Mouse (Mus musculus): ENCODE measurements at regions not wholly inside any gene's neighbourhood (a gene's known extent, or its start where the extent isn't known, plus 50 kb on each side); places are given as distances from the start of the nearest gene placed in this dataset.

DNA sequence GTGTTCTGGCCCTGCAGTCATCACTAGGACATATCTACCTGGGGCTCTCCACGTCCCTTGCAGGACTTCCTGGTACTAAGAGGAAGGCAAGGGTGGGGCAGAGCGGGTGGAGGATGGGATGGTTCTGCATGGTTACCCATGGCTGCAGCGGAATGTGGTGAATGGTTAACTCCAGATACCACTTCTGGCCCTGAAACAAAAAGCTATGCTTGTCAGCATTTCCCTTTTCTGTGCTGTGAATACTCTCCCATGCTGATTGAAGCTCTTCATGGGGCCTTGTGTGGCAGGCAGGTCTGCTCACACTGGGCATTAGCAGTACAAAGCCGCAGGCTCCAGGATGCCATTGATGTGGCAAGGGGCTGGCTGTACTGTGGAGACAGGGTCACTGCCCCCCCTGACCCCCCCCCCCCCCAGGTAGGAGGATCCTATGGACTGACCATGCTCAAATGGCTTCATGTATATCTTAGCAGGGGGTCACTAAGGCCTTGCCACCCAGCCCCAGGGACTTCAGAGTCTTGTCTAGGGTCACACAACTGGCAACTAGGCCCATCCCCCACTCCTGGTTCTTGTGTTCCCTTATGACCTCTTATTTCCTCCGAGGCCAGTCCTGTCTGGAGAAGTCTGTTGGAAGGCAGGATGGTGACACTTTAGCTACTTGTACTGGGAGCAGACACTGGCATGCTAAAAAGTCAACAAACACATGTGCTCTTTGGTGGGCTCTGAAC is 120.0 kb upstream of the Id2 start:
- DNase-seq (ENCODE audit: extremely low spot score in 1 of 2, low spot score in 1 of 2): no peak

DNA sequence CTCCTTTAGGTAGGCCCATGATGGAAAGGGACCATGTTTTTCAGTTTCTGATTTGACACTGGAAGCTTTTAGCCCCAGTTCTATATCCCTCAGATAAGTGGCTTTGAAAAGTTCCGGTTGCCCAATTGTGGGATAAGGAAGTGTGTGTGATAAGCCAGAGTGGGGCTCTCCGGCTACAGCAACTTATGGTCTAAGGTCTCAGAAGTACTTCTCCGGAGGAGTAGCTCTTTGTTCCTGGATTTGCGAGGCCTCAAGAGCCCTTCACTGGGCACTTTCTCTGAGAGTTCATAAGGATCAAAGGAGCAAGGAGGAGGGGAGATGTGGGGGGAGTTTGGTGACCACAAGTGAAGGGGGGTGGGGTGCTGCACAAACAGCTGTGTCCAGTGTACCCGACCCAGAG is 118.3 kb upstream of the Id2 start:
- no peak for DNase-seq (ENCODE audit: extremely low spot score in 1 of 2, low spot score in 1 of 2)

DNA sequence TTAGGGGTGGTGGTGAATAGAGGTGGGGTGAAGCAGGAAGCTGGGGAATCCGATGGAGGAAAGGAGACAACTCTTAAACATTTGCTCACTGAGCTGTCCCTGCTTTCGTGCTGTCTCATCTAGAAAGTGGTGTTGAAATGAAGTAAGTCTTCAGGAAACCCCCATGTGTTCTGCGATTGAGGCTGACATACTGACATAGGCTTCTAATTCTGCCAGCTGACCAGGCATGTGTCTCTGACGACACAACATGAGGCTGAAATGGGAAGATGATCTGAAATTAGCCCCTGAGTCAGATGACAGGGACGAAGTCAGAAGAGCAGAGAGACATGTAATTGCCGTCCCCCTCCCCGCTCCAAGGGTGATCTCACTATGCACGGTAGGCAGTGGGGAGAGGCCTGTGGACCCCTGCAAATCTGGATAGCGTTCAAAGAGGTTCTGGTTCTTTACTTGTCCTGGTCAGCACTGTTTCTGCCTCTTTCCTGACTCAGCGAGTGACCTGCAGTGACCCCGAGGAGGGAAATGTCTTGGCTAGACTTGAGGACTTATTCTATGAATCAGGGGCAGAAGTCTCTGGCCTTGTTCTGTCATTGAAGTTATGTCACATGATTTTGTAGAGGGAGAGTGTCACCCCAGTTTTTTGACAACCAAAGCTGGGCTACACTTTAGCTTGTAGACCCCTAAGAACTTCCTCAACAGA is 117.0 kb upstream of the Id2 start:
- no peak for DNase-seq (ENCODE audit: extremely low spot score in 1 of 2, low spot score in 1 of 2)

DNA sequence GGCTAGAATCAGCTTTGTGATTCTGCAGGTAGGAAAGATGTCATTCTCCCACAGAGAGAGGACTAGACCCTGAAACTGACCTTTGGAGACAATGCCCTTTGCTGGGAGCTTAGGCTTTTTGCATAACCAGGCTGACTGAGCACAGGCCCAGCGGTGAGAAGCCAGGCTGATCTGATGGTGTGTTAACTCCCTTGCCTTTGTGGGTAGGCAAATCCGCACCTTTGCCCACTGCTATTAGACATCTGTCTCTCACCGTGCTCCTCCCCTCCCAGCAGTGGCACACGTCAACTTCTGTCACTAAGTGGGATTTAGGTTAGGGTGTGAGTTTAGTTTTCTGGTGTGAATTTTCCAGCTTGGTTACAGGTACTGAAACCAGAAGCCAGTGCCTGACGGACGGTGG is 114.4 kb upstream of the Id2 start:
- no peak for DNase-seq (ENCODE audit: extremely low spot score in 1 of 2, low spot score in 1 of 2)

DNA sequence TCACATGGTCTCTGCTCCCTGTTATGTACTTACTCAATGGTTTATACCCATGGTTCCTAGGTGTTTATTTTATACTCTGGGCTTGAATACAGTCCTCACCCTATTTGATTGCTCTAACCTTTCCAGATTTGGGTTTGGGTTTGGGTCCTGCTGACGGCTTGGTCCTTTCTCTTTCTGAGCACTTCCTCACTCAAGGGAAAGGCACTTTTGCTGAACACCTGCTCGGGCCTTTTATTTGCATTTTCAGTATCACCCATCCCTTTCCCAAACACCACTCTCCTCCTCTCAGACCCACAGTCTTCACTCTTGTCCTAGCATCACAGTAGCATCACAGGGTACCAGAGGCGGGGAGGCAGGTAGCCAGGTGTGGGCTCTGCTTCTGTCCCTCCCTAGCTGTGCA is 113.7 kb upstream of the Id2 start:
- no peak for DNase-seq (ENCODE audit: extremely low spot score in 1 of 2, low spot score in 1 of 2)

DNA sequence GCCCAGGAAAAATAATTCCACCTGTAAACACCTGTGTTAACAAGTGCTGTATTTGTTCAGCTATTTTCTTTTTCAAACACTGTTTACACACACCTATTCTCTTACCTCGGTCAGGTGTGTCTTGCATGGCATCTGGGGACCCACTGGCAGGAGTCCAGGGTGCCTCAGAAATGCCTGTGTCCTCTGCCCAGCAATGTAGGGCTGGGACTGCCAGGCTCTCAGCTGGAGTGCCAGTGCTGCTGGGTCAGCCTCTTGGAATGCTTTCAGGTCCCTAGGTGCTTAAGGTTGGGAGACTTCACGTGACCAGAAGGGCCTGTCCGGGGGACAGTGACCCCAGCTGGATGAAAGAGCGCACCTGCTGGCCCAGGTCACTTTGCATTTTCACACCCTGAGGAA is 112.4 kb upstream of the Id2 start:
- no peak for DNase-seq (ENCODE audit: extremely low spot score in 1 of 2, low spot score in 1 of 2)

DNA sequence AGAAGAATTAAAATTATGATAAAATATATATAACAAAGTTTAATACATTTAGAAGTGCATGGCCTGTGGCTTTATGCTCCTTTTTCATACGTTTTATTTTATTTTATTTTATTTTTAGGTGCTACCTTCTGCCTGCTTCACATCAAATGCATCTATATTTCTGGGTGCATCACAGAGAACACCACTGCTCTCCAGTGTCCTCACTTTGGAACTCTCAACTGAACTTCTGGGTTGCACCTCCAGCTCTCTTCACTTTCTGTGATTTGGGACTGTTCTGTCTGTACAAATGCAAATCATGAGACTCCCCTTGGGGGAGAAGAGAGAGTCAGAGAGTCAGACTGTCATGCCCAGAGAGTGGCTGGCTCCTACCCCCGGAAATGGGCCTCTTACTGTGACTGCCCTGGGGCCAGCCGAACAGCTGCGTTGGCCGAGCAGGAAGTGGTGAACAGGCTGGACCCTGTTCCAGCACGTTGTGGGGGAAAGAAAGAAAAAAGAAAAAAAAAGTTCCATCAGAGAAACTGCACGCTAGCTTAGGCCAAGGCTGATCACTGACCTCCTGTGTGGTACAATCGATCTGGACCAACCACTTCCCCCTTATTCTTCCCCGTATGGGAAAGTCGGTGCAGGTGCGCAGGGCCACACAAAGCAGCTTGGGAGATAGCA is 111.9 kb upstream of the Id2 start:
- no peak for DNase-seq (ENCODE audit: extremely low spot score in 1 of 2, low spot score in 1 of 2)

DNA sequence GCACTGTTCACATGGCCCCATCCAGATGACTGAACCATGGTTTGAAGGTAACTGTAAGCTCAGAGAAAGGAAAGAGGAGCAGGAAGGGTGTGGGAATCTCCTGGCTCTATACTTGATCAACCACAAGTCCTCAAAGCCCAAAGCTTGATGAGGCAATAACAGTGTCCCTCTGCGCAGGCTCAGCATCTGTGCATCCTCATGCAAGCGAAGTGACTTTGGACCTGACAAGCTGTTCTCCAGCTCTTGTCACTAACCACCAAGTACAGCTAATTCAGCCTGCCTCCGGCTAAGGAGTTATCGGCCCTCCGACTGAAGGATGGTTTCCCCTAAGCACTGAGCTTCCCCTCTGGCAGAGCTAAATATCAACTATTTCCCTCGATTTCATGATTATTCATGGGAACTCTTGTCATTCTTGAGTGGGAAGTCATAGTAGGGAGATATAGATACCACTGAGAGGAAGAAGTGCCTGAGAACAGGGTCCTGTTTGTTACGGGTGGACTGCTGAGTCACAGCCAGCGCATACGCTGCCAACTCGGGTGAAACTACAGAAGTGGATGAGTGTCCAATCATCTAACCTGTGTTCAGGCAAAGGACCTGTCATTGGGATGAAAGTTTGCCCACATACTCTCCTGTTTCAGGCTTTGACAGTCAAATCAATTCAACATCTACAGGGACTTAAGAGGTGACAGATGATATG is 106.6 kb upstream of the Id2 start:
- DNase-seq (ENCODE audit: extremely low spot score in 1 of 2, low spot score in 1 of 2): no peak

DNA sequence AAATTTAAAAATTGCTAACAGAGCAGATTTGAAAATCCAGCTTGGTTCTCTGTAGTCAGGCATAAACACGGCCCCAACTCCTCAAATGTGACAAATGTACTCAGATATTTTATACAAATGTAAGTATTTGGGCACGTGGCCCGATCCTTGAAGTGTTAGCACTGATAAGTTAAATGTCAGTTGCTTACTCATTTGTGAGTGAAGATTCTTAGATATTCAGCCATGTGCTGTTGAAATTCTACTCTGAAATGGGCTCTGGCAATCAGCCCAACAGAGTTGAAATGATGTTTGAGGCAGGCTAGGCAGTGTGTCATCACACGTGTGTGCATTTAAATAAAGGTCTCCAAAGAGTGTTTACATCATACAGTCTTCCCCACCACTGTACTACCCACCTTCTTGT is 103.2 kb upstream of the Id2 start:
- DNase-seq (ENCODE audit: extremely low spot score in 1 of 2, low spot score in 1 of 2): no peak

DNA sequence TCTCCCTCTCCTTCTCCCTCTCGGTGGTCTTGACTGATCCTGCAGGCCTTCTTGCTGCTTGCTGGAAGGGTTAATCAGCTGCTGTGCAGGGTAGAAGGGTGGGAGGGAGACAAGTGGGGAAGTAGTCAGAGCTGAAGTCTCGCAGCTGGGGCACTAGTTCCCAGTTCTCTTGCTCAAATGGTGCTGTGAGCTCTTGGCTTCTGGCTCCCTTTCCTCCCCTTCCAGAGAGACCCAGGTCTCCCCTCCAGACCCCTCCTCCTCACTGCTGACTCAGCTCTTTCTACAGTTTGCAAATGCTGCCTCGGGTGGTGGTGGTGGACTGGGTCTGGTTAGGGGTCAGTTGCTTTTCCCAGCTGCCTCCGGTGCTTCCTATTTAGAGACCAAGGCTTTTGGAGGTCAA is 100.8 kb upstream of the Id2 start:
- no peak for DNase-seq (ENCODE audit: extremely low spot score in 1 of 2, low spot score in 1 of 2)

DNA sequence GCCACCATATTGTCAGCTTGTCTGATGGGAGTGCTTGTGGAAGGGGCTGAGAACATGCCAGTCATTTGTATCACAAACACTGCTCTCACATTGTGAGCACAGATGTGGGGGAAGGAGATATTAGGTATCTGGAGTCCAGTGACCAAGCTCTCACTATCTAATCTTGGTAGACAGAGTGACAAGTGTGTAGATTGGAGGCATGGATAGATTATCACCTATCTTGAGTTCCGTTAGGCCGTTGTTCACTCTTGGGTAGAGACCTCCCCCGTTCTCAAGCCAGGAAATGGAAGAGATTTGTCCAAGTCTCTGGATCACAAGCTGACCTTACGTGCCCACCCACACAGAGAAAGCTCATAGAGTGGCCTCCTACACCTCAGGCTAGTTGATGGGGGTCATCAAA is 99.1 kb upstream of the Id2 start:
- no peak for DNase-seq (ENCODE audit: extremely low spot score in 1 of 2, low spot score in 1 of 2)

DNA sequence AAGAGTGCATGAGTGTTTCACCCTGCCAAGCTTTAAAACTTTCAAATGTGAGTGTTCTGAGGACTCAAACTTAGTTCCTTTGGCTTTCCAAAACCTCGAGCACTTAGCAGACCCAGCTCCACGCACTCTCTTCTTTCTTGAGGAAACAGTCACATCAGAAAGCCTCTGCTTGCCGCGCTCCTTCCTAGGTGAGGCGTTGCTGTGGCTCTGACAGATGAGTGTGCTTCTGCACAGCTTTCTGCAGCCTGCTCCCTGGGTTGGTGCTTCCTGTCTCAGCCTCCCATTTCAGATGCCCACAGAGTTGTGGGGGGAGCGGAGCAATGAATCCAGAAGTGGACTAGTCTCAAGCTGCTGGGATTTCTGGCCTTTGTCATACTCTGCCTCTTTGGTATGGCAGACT is 95.3 kb upstream of the Id2 start:
- no peak for DNase-seq (ENCODE audit: extremely low spot score in 1 of 2, low spot score in 1 of 2)

DNA sequence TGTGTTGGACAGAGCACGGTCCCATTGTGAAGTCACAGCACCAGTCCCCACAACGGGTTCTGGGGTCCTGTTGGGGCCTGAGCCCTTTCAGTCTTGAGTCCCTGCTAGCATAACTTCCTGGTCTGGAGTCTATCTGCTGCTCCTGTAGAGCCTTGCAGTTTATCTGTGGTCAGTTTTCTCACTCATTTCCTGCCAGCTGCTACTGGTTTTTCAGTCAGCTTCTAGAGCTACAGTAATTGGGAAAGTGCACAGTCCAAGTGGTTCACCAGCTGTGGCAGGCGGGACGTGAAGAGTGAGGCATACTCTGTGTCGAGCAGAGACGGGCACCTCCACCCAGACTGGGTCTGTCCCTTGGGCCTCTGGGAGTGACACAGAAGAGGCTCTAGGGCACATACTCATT is 93.4 kb upstream of the Id2 start:
- DNase-seq (ENCODE audit: extremely low spot score in 1 of 2, low spot score in 1 of 2): no peak

DNA sequence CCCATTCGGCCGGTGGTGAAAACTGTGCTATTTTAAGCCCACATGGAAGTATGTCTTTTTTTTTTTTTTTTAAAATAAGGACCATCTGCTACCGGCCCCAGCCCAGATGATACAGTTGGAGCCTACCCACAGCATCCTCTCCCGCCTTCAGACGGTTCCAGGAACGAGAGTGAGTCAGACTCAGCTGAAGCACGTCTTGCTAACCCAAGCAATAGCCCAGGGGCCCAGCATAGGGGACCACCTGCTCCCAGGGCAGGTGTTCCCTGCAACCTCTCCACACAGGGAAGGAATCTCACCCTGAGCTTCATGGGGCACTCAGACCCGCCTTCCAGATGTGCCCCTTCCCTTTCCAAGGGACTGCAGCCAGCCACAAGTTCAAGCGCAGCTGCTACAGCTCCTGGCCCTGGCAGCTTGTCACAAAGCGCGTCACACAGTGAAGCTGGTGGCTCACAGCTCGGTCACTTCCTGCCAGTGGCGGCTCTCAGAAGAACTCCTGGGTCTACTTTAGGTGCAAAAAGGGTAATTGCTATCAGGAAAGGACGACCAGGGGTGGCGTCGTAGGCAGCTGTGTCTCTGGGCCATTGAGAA is 92.3 kb upstream of the Id2 start:
- peak; percentile 38 to 56 for DNase-seq (ENCODE audit: extremely low spot score in 1 of 2, low spot score in 1 of 2)

DNA sequence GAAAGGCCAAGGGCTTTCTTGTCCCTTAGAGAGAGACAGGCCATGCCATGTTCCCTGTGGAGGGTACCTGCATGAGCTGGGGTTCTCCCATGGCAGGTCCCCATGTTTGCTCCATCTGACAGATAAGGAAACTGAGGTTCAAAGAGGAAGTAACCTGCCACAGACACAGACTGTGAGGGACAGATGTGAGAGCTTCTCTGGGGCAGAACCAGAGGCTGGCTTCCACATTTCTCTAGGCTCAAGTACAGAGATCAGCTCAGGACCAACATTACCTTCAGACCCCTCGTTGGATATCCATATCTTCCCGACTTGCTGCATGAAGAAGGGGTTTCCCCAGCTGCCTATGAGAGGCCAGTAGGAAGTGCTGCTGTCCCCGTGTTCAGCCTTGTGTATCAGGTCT is 91.6 kb upstream of the Id2 start:
- DNase-seq (ENCODE audit: extremely low spot score in 1 of 2, low spot score in 1 of 2): no peak

DNA sequence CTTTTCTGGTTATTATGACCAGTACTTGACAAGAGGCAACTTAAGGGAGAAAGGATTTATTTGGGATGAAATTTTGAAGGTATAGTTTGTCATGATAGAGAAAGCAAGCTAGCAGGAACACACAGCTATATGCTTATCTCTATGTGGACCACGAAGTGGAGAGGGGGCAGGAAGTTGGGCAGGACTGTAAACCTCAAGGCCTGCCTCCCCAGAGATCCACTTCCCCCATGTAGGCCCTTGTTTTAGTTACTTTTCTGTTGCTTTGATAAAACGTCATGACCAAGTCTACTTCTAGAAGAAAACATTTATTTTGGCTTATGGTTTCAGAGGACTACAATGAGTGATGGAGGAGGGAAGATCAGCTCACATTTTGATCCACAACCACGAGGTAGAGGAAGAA is 90.3 kb upstream of the Id2 start:
- DNase-seq (ENCODE audit: extremely low spot score in 1 of 2, low spot score in 1 of 2): no peak

DNA sequence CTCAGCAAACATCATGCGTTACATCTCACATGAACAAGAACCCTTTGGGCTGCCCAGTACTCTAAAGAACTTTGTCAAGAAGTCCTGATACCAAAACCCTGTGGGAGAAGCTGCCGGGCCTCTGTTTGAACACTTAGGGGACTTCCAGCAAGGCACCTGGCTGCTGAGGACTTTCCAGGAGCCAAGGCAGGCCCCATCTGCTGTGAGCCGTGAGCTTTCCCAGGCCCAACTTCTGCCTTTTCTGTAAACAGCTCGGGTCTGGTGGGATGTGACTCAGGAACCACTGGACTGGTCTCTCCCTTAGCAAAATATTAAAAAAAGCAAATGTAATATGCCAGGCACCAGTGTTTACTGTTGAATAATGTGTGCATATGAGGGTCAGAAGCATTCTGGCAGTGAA is 85.7 kb upstream of the Id2 start:
- DNase-seq (ENCODE audit: extremely low spot score in 1 of 2, low spot score in 1 of 2): no peak

DNA sequence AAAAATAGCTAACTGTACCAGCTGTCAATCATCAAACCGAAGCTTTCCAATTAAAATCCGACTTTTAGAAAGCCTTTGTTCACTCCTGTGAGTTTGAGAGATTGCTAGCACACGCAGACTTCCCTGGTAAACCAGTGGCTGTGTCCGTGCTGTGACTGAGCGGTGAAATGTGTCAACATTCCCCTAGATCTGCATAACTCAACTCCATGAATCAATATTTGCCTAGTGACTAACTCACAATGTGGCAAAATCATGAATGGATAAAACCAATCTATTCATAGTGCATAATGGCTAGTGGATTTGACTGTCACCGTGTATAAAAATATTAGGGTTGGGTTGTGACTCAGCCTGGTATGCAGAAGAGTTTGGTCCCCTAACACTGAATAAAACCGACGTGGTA is 84.4 kb upstream of the Id2 start:
- DNase-seq (ENCODE audit: extremely low spot score in 1 of 2, low spot score in 1 of 2): no peak

DNA sequence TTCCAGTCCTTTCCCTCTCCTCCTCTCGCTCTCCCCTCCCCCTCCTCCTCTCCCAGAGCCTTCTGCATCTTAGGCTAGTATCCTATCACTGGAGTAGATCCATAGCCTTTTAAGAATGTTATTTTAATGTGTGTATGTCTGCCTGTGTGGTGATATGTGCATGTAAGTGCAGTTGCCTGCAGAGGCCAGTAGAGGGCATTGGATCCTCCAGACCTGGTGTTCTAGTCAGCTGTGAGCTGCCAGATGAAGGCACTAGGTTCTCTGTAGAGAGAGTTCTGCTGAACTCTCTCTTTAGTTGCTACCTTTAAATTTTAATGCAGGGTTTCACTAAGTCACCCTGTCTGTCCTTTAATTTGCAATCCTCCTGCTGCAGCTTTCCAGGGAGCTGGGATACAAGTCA is 83.9 kb upstream of the Id2 start:
- DNase-seq (ENCODE audit: extremely low spot score in 1 of 2, low spot score in 1 of 2): no peak

DNA sequence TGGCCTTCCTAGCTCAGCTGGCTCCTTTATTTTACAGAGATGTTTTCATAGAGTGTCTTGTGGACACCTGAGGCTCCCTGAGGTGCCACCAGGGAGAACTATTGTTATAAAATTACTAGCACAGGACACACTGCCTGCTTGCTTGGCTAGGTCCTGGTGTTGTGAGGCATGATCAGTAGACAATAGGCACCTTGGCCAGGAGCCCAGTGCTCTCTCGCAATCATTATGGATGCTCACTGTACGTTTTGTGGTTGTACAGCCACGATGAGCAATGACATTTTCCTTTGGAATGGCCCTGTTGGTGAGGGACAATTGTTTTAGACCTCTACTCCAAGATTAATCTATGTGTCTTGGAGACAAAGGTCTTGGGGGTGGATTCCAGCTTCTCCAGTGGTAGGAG is 83.3 kb upstream of the Id2 start:
- no peak for DNase-seq (ENCODE audit: extremely low spot score in 1 of 2, low spot score in 1 of 2)

DNA sequence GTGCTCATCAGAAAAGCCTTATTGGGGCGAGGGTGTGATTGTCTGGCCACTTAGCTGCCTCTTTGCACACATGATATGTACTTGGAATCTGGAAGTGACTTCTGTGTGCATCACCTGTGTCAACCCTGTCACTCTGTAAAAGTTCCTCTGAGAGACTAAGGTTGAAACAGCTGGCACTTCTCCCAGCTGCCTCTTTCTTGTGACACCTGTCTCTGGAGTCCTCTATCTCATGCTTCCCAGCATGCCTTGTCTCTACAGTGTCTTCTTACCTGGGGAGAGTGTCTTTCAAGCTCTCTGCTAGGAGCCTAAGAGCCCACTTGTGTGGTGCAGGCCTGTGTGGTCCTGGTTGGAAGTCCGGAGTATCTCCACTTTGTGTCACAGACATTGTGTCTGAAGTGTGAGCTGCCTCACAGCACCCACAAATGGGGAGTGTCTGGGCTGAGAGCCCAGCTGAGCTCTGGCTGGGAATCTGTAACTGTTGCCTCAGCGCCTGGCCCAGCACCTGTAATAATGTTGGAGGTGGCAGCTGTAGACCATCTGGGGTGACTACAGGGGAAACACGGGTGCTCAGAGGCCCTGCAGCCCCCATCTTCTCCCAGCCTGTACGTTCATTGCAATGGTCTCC is 81.7 kb upstream of the Id2 start:
- peak in 1 of 2 experiments; percentile 19 for DNase-seq (ENCODE audit: extremely low spot score in 1 of 2, low spot score in 1 of 2)

Data from layer of hippocampus, postnatal 25 days (tissue).